Mouse (Mus musculus) cerebellum, postnatal 10 days (tissue): ENCODE results near the gene Gm20532.
A peak's percentile ranks its signal among the peaks of the same experiment; 100 is the strongest.

Experiments
- DNase-seq, 2 experiments: peaks; one replicate each; pipeline ENCODE4 v3.0.0; 2021; ENCODE audit warnings: mixed read lengths in 2 of 2

The Gm20532 gene

GRCm38 (mm10) chr2:26598462-26598861, 12.0 kb downstream of the Gm20532 start:
- DNase-seq = no peak

- no peak for DNase-seq
Measured at GRCm38 (mm10) chr2:26599965-26600364, 13.5 kb downstream of the Gm20532 start.

- DNase-seq = no peak
Measured at GRCm38 (mm10) chr2:26600664-26601063, 14.2 kb downstream of the Gm20532 start.

GRCm38 (mm10) chr2:26601595-26601994, 15.2 kb downstream of the Gm20532 start:
- DNase-seq = no peak

- no peak for DNase-seq
Measured at GRCm38 (mm10) chr2:26602631-26603030, 16.2 kb downstream of the Gm20532 start.

- no peak for DNase-seq
Measured at GRCm38 (mm10) chr2:26603159-26603558, 16.7 kb downstream of the Gm20532 start.

- DNase-seq = peak; percentile 51 to 58
Measured at GRCm38 (mm10) chr2:26603720-26604671, 17.6 kb downstream of the Gm20532 start, which contains the start of gene Agpat2. TSS of gene Agpat2 (minus strand) at chr2:26604417.

GRCm38 (mm10) chr2:26605331-26605730, 18.9 kb downstream of the Gm20532 start:
- DNase-seq = no peak

- no peak for DNase-seq
Measured at GRCm38 (mm10) chr2:26606579-26606978, 20.1 kb downstream of the Gm20532 start.

GRCm38 (mm10) chr2:26607056-26607910, 20.8 kb downstream of the Gm20532 start:
- no peak for DNase-seq

- DNase-seq = no peak
Measured at GRCm38 (mm10) chr2:26608781-26609180, 22.3 kb downstream of the Gm20532 start.

- DNase-seq = no peak
Measured at GRCm38 (mm10) chr2:26609261-26609661, 22.8 kb downstream of the Gm20532 start.

GRCm38 (mm10) chr2:26610526-26610925, 24.1 kb downstream of the Gm20532 start:
- DNase-seq = no peak

- DNase-seq = no peak
Measured at GRCm38 (mm10) chr2:26611054-26611453, 24.6 kb downstream of the Gm20532 start.

- no peak for DNase-seq
Measured at GRCm38 (mm10) chr2:26611896-26612295, 25.5 kb downstream of the Gm20532 start.

- no peak for DNase-seq
Measured at GRCm38 (mm10) chr2:26614903-26615302, 28.5 kb downstream of the Gm20532 start.

GRCm38 (mm10) chr2:26615459-26616124, 29.2 kb downstream of the Gm20532 start:
- DNase-seq = no peak

GRCm38 (mm10) chr2:26617331-26617730, 30.9 kb downstream of the Gm20532 start:
- no peak for DNase-seq

- no peak for DNase-seq
Measured at GRCm38 (mm10) chr2:26617928-26618327, 31.5 kb downstream of the Gm20532 start.

- peak in 1 of 2 experiments; percentile 19 for DNase-seq
Measured at GRCm38 (mm10) chr2:26621246-26621645, 34.8 kb downstream of the Gm20532 start.

- no peak for DNase-seq
Measured at GRCm38 (mm10) chr2:26622984-26623383, 36.5 kb downstream of the Gm20532 start.

GRCm38 (mm10) chr2:26625419-26625818, 39.0 kb downstream of the Gm20532 start:
- DNase-seq = no peak

- no peak for DNase-seq
Measured at GRCm38 (mm10) chr2:26626081-26626480, 39.6 kb downstream of the Gm20532 start.
